Mouse (Mus musculus): ENCODE measurements around the gene Fank1. TPM values are rescaled to one million over a fixed set of nuclear protein-coding genes. Genes with fewer than 3 reads are reported as not detected.
"Not testable (repeated sequence)": the region's sequence is repeated elsewhere in the genome, so short reads cannot be mapped to it uniquely, and the experiment has no call there.

Fank1 gene
- polyA plus RNA-seq, 1 experiment from 2014 or later = 3.8 TPM

- ATAC-seq = not testable (repeated sequence)
- 77% methylated on average over 5 of the region's 9 CpGs for WGBS
These were observed 108.2 kb downstream of the Fank1 start for GRCm38 (mm10) chr7:133884759-133885431.

GRCm38 (mm10) chr7:133888926-133889920 lies 112.6 kb downstream of the Fank1 start:
- 90% methylated on average over 19 of the region's 19 CpGs for WGBS
- Histone ChIP-seq H3K9ac (replicated peaks) (no peak overlapping the region), H3K9me3 (no peaks in the 10 kb centered on the region), H3K36me3 (no peaks in the 10 kb centered on the region), H3K4me3 (replicated peaks) (no peak overlapping the region), H3K4me2 (replicated peaks) (no peak overlapping the region), H3K27me3 (no peaks in the 10 kb centered on the region), H3K4me1 (replicated peaks) (no peaks in the 10 kb centered on the region), H3K27ac (no peak overlapping the region)
- no peak for ATAC-seq

More at GRCm38 (mm10) chr7:133884759-133885431, 108.2 kb downstream of the Fank1 start:
- H3K9ac ChIP-seq (replicated peaks); H3K4me2 ChIP-seq (replicated peaks); H3K27me3 ChIP-seq; H3K4me3 ChIP-seq (replicated peaks); H3K27ac ChIP-seq; H3K4me1 ChIP-seq (replicated peaks); H3K9me3 ChIP-seq; H3K36me3 ChIP-seq: not testable (repeated sequence)

GRCm38 (mm10) chr7:133889986-133890385 lies 113.3 kb downstream of the Fank1 start:
- H3K4me3 ChIP-seq (replicated peaks) = no peak overlapping the region
- no peaks in the 10 kb centered on the region for H3K36me3 ChIP-seq
- no peak overlapping the region for H3K9ac ChIP-seq (replicated peaks)
- H3K27ac ChIP-seq = no peak overlapping the region
- H3K4me1 ChIP-seq (replicated peaks) = no peaks in the 10 kb centered on the region
- H3K27me3 ChIP-seq = no peaks in the 10 kb centered on the region
- H3K4me2 ChIP-seq (replicated peaks) = no peak overlapping the region
- no peak for ATAC-seq
- WGBS = 90% methylated on average over 4 of the region's 4 CpGs
- no peaks in the 10 kb centered on the region for H3K9me3 ChIP-seq

GRCm38 (mm10) chr7:133891298-133891697 lies 114.6 kb downstream of the Fank1 start:
- H3K9ac ChIP-seq (replicated peaks) = no peak overlapping the region
- H3K4me3 ChIP-seq (replicated peaks) = no peak overlapping the region
- no peaks in the 10 kb centered on the region for H3K36me3 ChIP-seq
- no peak for ATAC-seq
- H3K4me1 ChIP-seq (replicated peaks) = no peaks in the 10 kb centered on the region
- H3K9me3 ChIP-seq = no peaks in the 10 kb centered on the region
- H3K27ac ChIP-seq = no peak overlapping the region
- no peak overlapping the region for H3K4me2 ChIP-seq (replicated peaks)
- H3K27me3 ChIP-seq = no peaks in the 10 kb centered on the region
- WGBS = 90% methylated on average over 9 of the region's 9 CpGs

GRCm38 (mm10) chr7:133891796-133892195 lies 115.1 kb downstream of the Fank1 start:
- Histone ChIP-seq H3K27me3 (no peaks in the 10 kb centered on the region), H3K36me3 (no peaks in the 10 kb centered on the region), H3K9ac (replicated peaks) (no peak overlapping the region), H3K4me3 (replicated peaks) (no peak overlapping the region), H3K9me3 (no peaks in the 10 kb centered on the region), H3K4me1 (replicated peaks) (no peaks in the 10 kb centered on the region), H3K4me2 (replicated peaks) (no peak overlapping the region), H3K27ac (no peak overlapping the region)
- WGBS = 73% methylated on average over 4 of the region's 4 CpGs
- no peak for ATAC-seq

GRCm38 (mm10) chr7:133899391-133899790 lies 122.7 kb downstream of the Fank1 start:
- Histone ChIP-seq H3K4me1 (replicated peaks) (no peaks in the 10 kb centered on the region), H3K36me3 (no peaks in the 10 kb centered on the region), H3K9me3 (no peaks in the 10 kb centered on the region), H3K4me3 (replicated peaks) (no peak overlapping the region), H3K27ac (no peak overlapping the region), H3K4me2 (replicated peaks) (no peak overlapping the region), H3K27me3 (no peaks in the 10 kb centered on the region), H3K9ac (replicated peaks) (no peak overlapping the region)
- ATAC-seq = no peak
- WGBS = 79% methylated on average over 4 of the region's 4 CpGs

- no peak overlapping the region for H3K4me2 ChIP-seq (replicated peaks)
- 91% methylated on average over 4 of the region's 4 CpGs for WGBS
- no peaks in the 10 kb centered on the region for H3K4me1 ChIP-seq (replicated peaks)
- H3K9ac ChIP-seq (replicated peaks) = no peak overlapping the region
- 0 out of 2 replicates have a peak, but pooled peaks cover 9% of the 10 kb centered on the region for H3K9me3 ChIP-seq
- no peak overlapping the region for H3K4me3 ChIP-seq (replicated peaks)
- H3K36me3 ChIP-seq = no peaks in the 10 kb centered on the region
- H3K27me3 ChIP-seq = no peaks in the 10 kb centered on the region
- ATAC-seq = no peak
- H3K27ac ChIP-seq = no peak overlapping the region
These were observed 132.3 kb downstream of the Fank1 start for GRCm38 (mm10) chr7:133908966-133909365.

GRCm38 (mm10) chr7:133909833-133910375 lies 133.2 kb downstream of the Fank1 start:
- Histone ChIP-seq H3K36me3 (no peaks in the 10 kb centered on the region), H3K4me2 (replicated peaks) (no peak overlapping the region), H3K9me3 (0 out of 2 replicates have a peak, but pooled peaks cover 12% of the 10 kb centered on the region), H3K27ac (no peak overlapping the region), H3K9ac (replicated peaks) (no peak overlapping the region), H3K4me3 (replicated peaks) (no peak overlapping the region), H3K4me1 (replicated peaks) (no peaks in the 10 kb centered on the region), H3K27me3 (no peaks in the 10 kb centered on the region)
- WGBS = 82% methylated on average over 7 of the region's 7 CpGs
- ATAC-seq = no peak

- 85% methylated on average over 3 of the region's 3 CpGs for WGBS
- no peak overlapping the region for H3K4me2 ChIP-seq (replicated peaks)
- no peaks in the 10 kb centered on the region for H3K27me3 ChIP-seq
- H3K4me1 ChIP-seq (replicated peaks) = no peaks in the 10 kb centered on the region
- no peak overlapping the region for H3K4me3 ChIP-seq (replicated peaks)
- H3K9ac ChIP-seq (replicated peaks) = no peak overlapping the region
- H3K36me3 ChIP-seq = no peaks in the 10 kb centered on the region
- no peak overlapping the region for H3K27ac ChIP-seq
- ATAC-seq = no peak
- H3K9me3 ChIP-seq = 0 out of 2 replicates have a peak, but pooled peaks cover 3% of the 10 kb centered on the region
These were observed 135.2 kb downstream of the Fank1 start for GRCm38 (mm10) chr7:133911881-133912280.

GRCm38 (mm10) chr7:133916230-133916629 lies 139.6 kb downstream of the Fank1 start:
- Histone ChIP-seq H3K4me2 (replicated peaks) (no peak overlapping the region), H3K9ac (replicated peaks) (no peak overlapping the region), H3K36me3 (no peaks in the 10 kb centered on the region), H3K27me3 (no peaks in the 10 kb centered on the region), H3K4me3 (replicated peaks) (no peak overlapping the region), H3K4me1 (replicated peaks) (no peaks in the 10 kb centered on the region), H3K9me3 (0 out of 2 replicates have a peak, but pooled peaks cover 3% of the 10 kb centered on the region), H3K27ac (no peak overlapping the region)
- no peak for ATAC-seq
- 90% methylated on average over 9 of the region's 9 CpGs for WGBS

GRCm38 (mm10) chr7:133919306-133919705 lies 142.6 kb downstream of the Fank1 start:
- Histone ChIP-seq H3K9ac (replicated peaks) (no peak overlapping the region), H3K9me3 (0 out of 2 replicates have a peak, but pooled peaks cover 3% of the 10 kb centered on the region), H3K27ac (no peak overlapping the region), H3K4me2 (replicated peaks) (no peak overlapping the region), H3K4me1 (replicated peaks) (peaks cover 5% of the 10 kb centered on the region; the same call in 1 of the 2 replicates), H3K4me3 (replicated peaks) (no peak overlapping the region), H3K36me3 (no peaks in the 10 kb centered on the region), H3K27me3 (no peaks in the 10 kb centered on the region)
- no peak for ATAC-seq
- WGBS = 50% methylated on average over 5 of the region's 5 CpGs

- H3K4me1 ChIP-seq (replicated peaks) = peaks cover 5% of the 10 kb centered on the region; the same call in 1 of the 2 replicates
- no peak for ATAC-seq
- no peak overlapping the region for H3K9ac ChIP-seq (replicated peaks)
- H3K4me3 ChIP-seq (replicated peaks) = no peak overlapping the region
- 92% methylated on average over 5 of the region's 5 CpGs for WGBS
- no peaks in the 10 kb centered on the region for H3K9me3 ChIP-seq
- no peak overlapping the region for H3K4me2 ChIP-seq (replicated peaks)
- no peaks in the 10 kb centered on the region for H3K27me3 ChIP-seq
- no peak overlapping the region for H3K27ac ChIP-seq
- H3K36me3 ChIP-seq = no peaks in the 10 kb centered on the region
These were observed 143.3 kb downstream of the Fank1 start for GRCm38 (mm10) chr7:133919918-133920317.
